Mouse (Mus musculus): ENCODE data around the gene Tmem213. TPM values are rescaled to one million over a fixed set of nuclear protein-coding genes. Genes with fewer than 3 reads are reported as not detected.

Tmem213 gene
- total RNA-seq, 2 experiments from 2014 or later: not detected

DNA sequence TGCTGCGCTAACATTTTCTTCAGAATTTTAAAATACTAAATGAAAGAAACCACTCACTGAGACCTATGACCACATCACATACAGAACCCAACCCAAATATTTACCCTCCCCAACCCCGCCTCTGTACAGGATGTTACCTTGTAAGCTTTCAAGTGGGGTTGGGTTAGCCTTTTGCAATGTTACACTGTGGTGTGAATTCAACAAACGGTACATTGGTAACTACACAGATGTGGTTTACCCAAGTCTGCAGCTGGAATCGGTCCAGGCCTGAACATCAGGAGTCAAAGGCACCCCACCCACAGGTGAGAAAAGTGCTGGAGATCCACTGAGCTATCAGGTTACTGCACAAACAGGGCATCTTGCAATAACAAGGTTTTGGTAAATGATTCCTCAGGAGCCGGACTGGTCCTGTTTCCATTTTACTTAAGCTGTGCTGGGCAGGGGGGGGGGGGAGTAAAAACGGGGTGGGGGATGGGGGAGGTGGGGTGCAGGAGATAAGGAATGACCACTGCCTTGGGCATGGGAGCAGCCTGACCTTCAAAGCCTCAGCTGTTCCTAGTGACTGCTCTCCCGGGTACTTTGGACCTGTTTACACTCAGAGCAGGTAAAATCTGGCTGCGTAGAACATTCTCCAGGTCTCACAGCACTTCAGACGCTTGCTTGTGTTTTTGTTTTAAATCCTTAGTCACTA, 11.8 kb downstream of the Tmem213 start:
- DNase-seq (ENCODE audit: extremely low spot score in 1 of 2, low spot score in 2 of 2): no peak
- Histone ChIP-seq H3K4me3 (no peak overlapping the region), H3K27ac (no peak overlapping the region)
- intact Hi-C loops (cut with DNase I): no loop called here
- no peak for TF ChIP-seq CTCF (IDR thresholded peaks at IDR 0.05)

DNA sequence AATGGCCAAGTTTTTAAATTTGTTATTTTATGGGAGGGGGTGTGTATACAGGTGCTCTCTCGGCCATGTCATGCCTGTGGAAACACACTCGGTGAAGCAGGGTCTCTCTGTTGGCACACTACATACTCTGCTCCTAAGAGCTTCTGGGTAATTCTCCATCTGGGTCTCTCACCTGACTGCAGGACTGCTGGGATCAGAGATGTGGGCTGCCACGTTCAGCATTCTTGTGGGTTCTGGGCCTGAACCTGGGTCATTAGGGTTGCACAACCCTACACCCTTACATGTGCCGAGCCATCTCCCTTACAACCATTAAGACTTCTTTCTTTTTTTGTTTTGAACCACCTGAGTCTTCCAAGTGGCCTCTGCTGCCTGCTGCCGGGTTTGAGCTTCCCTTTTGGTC, 12.8 kb downstream of the Tmem213 start:
- Histone ChIP-seq H3K27ac (no peak overlapping the region), H3K4me3 (no peak overlapping the region)
- no peak for DNase-seq (ENCODE audit: extremely low spot score in 1 of 2, low spot score in 2 of 2)
- no peak for TF ChIP-seq CTCF (IDR thresholded peaks at IDR 0.05)
- intact Hi-C loops (cut with DNase I): no loop called here

DNA sequence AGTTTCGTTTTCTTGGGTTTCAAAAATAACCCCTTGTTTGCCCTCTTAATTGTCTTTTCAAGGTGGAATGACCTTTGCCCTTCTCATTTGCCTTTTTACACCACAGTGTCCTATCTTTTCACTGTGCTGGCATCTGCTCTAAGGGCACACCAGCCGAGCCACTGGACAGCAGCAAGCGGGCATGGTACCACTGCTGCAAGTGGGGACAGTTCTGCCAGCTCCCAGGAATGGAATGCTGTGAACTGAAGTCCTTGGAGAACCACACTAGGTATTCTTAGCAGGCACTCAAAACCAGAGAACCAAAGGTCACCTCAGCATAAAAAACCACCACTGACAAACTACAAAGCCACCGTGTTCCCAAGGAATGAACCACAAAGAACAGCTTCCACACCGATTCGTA, 13.7 kb downstream of the Tmem213 start:
- no peak for DNase-seq (ENCODE audit: extremely low spot score in 1 of 2, low spot score in 2 of 2)
- TF ChIP-seq CTCF (IDR thresholded peaks at IDR 0.05): no peak
- H3K4me3 ChIP-seq: no peak overlapping the region
- H3K27ac ChIP-seq: no peak overlapping the region
- intact Hi-C loops (cut with DNase I): no loop called here

DNA sequence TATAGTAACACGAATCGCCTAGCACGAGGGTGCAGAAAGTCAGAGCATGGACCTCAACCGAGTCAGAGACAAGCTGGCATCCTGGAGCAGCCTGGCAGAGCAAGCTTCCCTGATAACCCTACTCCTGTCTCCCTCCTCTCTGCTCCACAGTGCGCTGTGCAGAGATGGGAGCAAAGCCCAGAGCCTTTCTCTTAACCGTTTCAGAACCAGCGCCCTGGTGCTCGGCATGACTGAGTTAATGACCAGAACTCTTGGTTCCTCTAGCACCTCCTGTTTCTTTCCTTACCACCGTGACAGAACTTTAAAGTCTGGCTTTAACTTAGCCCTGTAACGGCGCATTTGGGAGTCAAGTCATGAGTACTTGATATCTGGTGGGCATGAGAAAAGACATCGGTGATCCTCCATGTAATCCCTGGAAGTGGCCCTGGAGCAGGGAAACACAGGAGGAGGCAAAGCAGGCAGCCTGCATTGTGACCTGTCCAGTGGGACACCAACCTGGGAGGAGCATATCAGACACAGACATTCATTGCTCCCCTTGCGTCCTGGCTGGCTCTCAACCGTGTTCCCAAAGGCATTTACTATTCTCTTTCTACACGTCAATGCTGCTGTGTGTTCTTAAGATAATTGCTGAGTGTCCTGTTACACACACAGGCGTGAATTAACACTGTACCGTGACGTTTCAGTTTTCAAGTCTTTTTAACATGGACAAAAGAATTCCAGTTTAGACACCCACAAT, 14.6 kb downstream of the Tmem213 start:
- intact Hi-C loops (cut with DNase I): no loop called here
- no peak overlapping the region for H3K27ac ChIP-seq
- DNase-seq (ENCODE audit: extremely low spot score in 1 of 2, low spot score in 2 of 2): no peak
- no peak overlapping the region for H3K4me3 ChIP-seq
- no peak for TF ChIP-seq CTCF (IDR thresholded peaks at IDR 0.05)

DNA sequence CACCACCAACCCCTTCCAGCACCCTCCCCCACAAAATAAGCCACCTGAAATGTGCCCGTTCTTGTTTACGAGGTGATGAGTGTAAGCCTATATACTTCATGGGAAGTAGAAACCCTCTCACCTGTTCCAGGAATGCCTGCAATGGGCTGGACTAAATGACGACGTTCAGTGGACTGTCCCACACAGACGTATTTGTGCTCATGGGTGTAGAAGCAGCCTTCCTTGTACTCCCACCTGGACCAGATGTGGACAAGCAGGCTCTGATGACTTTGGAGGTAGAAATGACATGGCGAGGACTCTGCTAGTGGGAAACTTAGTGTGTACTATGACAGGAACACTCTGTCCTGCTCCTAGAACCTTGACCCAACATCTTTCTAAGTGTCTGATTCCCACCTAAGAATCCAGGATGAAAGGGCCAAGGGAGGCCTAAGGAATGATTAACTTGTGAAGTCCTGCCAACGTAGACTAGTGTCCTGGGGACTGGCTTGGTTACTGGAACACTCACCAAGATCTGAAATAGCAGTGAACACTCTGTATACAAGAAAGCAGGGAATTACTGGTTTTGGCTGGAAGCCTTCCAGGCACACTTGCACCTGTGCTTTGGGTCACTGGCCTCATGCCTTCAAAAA, 15.3 kb downstream of the Tmem213 start, which contains the start of gene Atp6v0a4:
TSS of gene Atp6v0a4 (minus strand) at position 380 of the 629 bp plus-strand sequence.
- intact Hi-C loops (cut with DNase I): no loop called here
- no peak for DNase-seq (ENCODE audit: extremely low spot score in 1 of 2, low spot score in 2 of 2)
- H3K4me3 ChIP-seq: no peak within 1 kb of the TSS
- TF ChIP-seq CTCF (IDR thresholded peaks at IDR 0.05): no peak
- H3K27ac ChIP-seq: no peak within 1 kb of the TSS

DNA sequence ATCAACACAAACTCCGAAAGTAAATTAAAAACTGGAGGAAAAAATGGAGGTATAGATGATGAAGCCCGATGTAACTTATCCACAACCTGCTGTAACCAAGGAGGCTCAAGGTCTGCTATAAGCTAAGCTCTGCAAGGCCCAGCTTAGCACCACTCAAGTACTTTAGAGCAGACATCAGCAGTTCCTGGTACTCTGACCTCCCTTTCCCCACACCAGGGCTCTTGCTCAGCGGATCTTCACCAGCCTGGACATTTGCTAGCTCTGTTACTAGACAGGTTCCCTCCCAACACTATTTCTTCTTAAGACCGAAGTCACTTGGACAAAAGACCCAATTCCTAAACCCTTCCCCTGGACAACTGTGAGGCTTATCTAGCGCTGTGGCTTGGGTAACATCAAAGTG, 15.8 kb downstream of the Tmem213 start:
- no peak for DNase-seq (ENCODE audit: extremely low spot score in 1 of 2, low spot score in 2 of 2)
- intact Hi-C loops (cut with DNase I): no loop called here
- TF ChIP-seq CTCF (IDR thresholded peaks at IDR 0.05): no peak
- Histone ChIP-seq H3K4me3 (no peak overlapping the region), H3K27ac (no peak overlapping the region)

DNA sequence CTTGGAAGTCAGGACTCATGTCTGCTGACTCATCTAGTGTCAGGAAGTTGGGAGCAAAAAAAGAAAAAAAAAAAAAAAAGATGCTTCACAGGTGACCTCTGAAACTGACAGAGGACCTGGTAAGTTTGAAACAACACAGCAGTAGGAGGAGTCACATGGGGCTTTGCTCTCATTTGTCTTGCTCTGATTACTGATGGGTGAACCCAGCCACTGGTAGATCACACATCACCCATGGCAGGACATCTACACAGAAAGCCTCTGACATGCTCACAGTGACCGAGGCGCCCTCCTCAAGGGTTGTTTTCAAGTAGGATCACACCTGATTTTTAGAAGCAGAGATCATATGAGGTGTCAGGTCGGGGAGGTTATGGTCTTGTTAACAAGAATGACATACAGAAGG, 16.4 kb downstream of the Tmem213 start:
- intact Hi-C loops (cut with DNase I): no loop called here
- Histone ChIP-seq H3K27ac (no peak overlapping the region), H3K4me3 (no peak overlapping the region)
- TF ChIP-seq CTCF (IDR thresholded peaks at IDR 0.05): no peak
- DNase-seq (ENCODE audit: extremely low spot score in 1 of 2, low spot score in 2 of 2): no peak

DNA sequence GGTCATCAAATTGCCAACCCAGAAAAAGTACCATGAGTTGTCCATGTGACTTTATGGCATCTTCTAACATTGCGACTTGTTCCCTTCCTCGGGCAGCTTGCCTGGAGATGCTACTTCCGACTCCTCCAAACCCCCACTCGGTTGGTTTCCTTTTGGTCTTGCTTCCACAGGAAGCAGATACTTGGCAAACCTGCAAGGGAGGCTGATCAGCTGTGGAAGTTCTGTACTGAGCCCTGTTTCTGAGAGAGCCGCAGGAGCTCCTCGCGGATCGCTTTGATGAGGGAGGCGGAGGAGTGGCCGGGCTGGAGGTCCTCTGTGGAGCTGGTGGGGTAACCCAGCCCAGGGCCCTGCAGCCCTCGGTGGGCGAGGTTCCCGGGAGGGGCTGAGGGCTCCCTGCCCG, 19.1 kb downstream of the Tmem213 start:
- no peak for DNase-seq (ENCODE audit: extremely low spot score in 1 of 2, low spot score in 2 of 2)
- H3K27ac ChIP-seq: no peak overlapping the region
- no peak for TF ChIP-seq CTCF (IDR thresholded peaks at IDR 0.05)
- H3K4me3 ChIP-seq: no peak overlapping the region
- intact Hi-C loops (cut with DNase I): no loop called here

DNA sequence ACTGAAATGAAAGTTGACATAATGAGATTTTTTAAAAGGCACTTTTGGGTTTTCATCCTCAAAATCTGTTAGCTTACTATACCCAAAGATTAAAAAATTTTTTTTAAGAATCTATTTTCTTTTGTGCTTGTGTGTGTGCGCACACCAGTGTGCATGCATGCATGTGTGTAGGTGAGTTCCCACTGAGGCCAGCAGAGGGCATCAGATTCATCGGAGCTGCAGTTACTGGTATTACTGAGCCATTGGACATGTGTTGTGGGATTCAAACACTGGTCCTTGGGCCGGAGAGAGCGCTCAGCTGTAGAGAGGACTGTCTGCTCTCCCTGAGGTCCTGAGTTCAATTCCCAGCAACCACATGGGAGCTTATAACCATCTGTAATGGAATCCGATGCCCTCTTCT, 20.8 kb downstream of the Tmem213 start:
- peak; percentile 30 for TF ChIP-seq CTCF (IDR thresholded peaks at IDR 0.05)
- DNase-seq (ENCODE audit: extremely low spot score in 1 of 2, low spot score in 2 of 2): no peak
- intact Hi-C loops (cut with DNase I): loop anchor here (10.0 kb wide), 1 partner anchor 125 kb away; no protein-coding TSS in a partner anchor
- H3K4me3 ChIP-seq: no peak overlapping the region
- no peak overlapping the region for H3K27ac ChIP-seq

DNA sequence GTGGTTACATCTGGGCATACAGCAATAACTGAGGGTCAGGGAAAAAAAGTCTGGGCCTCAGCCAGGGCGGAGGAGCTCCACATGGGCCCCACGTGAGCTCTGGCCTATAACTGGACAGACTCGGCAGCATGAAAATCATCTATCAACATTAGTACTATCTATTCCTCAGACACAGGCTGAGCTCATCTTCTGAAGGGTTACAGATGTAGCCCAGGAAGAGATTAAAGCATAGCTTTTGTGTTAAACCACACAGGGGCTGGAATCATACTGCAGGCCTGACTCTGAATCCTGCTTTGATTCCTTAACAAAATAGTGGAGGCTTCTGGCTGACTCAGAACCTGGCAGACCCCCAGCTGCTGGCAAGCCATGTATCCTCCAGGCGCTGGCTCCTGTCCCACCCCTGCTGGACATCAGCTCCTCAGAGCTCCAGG, 22.8 kb downstream of the Tmem213 start:
- H3K4me3 ChIP-seq: no peak overlapping the region
- intact Hi-C loops (cut with DNase I): loop anchor here (10.0 kb wide), 1 partner anchor 127 kb away; no protein-coding TSS in a partner anchor
- no peak overlapping the region for H3K27ac ChIP-seq
- TF ChIP-seq CTCF (IDR thresholded peaks at IDR 0.05): no peak
- DNase-seq (ENCODE audit: extremely low spot score in 1 of 2, low spot score in 2 of 2): no peak

DNA sequence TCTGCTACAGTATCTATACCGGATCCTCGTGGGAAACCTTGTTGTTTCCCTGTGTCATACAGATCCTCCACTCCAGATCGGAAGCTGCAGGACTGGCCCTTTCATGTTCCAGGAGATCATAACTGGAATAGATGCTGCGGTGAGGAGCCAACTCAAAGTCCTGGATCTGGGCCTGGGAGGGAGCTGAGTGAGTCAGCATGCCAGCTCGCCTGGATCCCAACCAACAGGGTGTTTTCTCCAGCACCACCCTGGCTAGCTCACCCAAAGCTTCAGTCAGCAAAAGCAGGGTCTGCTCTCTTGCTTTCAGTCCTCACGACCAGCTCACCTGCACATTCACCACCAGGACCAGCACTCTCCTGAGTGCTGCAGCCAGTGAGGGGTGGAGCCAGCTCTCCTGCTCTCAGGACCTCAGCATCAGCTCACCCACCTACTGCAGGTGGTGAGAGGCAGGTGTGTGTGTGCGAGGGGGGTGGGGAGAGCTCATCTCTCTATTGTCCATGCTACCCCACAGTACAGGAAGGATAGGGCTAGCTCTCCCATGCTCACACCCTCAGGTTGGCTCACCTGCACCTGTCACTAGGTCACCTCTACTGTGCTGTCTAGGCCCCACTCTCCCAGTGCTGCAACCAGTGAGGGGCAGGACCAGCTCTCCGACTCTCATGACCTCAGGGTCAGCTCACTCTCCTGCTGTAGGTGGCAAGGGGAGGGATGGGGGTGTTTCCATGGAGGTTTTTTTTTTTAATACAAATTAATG, 25.9 kb downstream of the Tmem213 start:
- no peak overlapping the region for H3K4me3 ChIP-seq
- peak; percentile 49 to 74 for DNase-seq (ENCODE audit: extremely low spot score in 1 of 2, low spot score in 2 of 2)
- TF ChIP-seq CTCF (IDR thresholded peaks at IDR 0.05): no peak
- H3K27ac ChIP-seq: peak overlapping the region; percentile 66
- intact Hi-C loops (cut with DNase I): loop anchor here (10.0 kb wide), 1 partner anchor 130 kb away; no protein-coding TSS in a partner anchor
